23 mouse cellular contexts compared by ENCODE assay signal in genomic region chr4:65580254-65580653, GRCm38 (mm10). TPM values are rescaled to one million over a fixed set of nuclear protein-coding genes. Genes with fewer than 3 reads are reported as not detected.
A peak's percentile ranks its signal among the peaks of the same experiment; 100 is the strongest.
DNase-seq lines count a peak whose midpoint lies in the region; ATAC-seq and TF ChIP-seq lines count a peak whose summit lies in the region.
"Had no signal": no experiment of that assay in that cellular context is flagged by ENCODE, and none has a peak within 500 bp of the region (broad histone marks: within the 10 kb centered on the region; RNA-seq: fewer than 3 reads in every experiment).

No protein-coding gene starts in this region.

- TF ChIP-seq POLR2A in heart, adult 2 months (IDR thresholded peaks at IDR 0.05; ENCODE audit: insufficient read depth, low read depth, low read length): no peak
- no peak for TF ChIP-seq POLR2A in liver, adult 2 months (IDR thresholded peaks at IDR 0.05; ENCODE audit: extremely low read depth, insufficient read depth, low read length)
- no peak for TF ChIP-seq POLR2A in cerebellum, adult 2 months (IDR thresholded peaks at IDR 0.05; ENCODE audit: borderline replicate concordance, insufficient read depth, low read length)

- H3K4me1 ChIP-seq in heart, adult 2 months (ENCODE audit: control insufficient read depth, insufficient read depth, low read length): no peaks in the 10 kb centered on the region
- no peaks in the 10 kb centered on the region for H3K4me1 ChIP-seq in liver, adult 2 months (ENCODE audit: control insufficient read depth, insufficient read depth, low read length)
- no peaks in the 10 kb centered on the region for H3K4me1 ChIP-seq in liver, embryonic 11.5 days (replicated peaks; ENCODE audit: control insufficient read depth, insufficient read depth, low read length)
- H3K4me1 ChIP-seq in cerebellum, adult 2 months (ENCODE audit: control insufficient read depth, insufficient read depth, low read length): no peaks in the 10 kb centered on the region
- H3K4me1 ChIP-seq: embryonic facial prominence, embryonic 12.5 days; heart, embryonic 10.5 days; limb, embryonic 15.5 days; midbrain, embryonic 15.5 days had no signal

- no peaks in the 10 kb centered on the region for H3K79me2 ChIP-seq in heart, adult 2 months (replicated peaks; ENCODE audit: control insufficient read depth, insufficient read depth, low read length)
- H3K79me2 ChIP-seq in liver, adult 2 months (ENCODE audit: control insufficient read depth, insufficient read depth, low read length): no peaks in the 10 kb centered on the region

- no peak overlapping the region for H3K9ac ChIP-seq in heart, adult 2 months (ENCODE audit: low read depth, low read length)
- no peak overlapping the region for H3K9ac ChIP-seq in liver, adult 2 months (ENCODE audit: low read depth, low read length)
- no peak overlapping the region for H3K9ac ChIP-seq in liver, embryonic 11.5 days (ENCODE audit: low read depth, low read length)
- H3K9ac ChIP-seq: embryonic facial prominence, embryonic 12.5 days; limb, embryonic 15.5 days; liver, postnatal 0 days; midbrain, embryonic 15.5 days had no signal

- ATAC-seq in liver, embryonic 11.5 days (replicated peaks; ENCODE audit: low FRiP score): no peak
- ATAC-seq: liver, postnatal 0 days; midbrain, embryonic 15.5 days; Patski had no signal

- H3K27ac ChIP-seq in heart, adult 2 months: no peak overlapping the region
- H3K27ac ChIP-seq in liver, adult 2 months (replicated peaks; ENCODE audit: insufficient read depth, low read depth, low read length): no peak overlapping the region
- H3K27ac ChIP-seq in liver, embryonic 11.5 days (ENCODE audit: low read depth, low read length): no peak overlapping the region
- no peak overlapping the region for H3K27ac ChIP-seq in cerebellum, adult 2 months (ENCODE audit: insufficient read depth, low read length)
- H3K27ac ChIP-seq: embryonic facial prominence, embryonic 12.5 days; heart, embryonic 10.5 days; hindbrain, embryonic 10.5 days; limb, embryonic 15.5 days; midbrain, embryonic 15.5 days had no signal

- DNase-seq in heart, adult 2 months: no peak
- DNase-seq in heart, adult 11 months: no peak
- peak; percentile 10 for DNase-seq in liver, adult 2 months (ENCODE audit: extremely low read depth, low read depth, low spot score)
- no peak for DNase-seq in liver, embryonic 11.5 days (ENCODE audit: low spot score)
- peak; percentile 52 for DNase-seq in 3T3-L1 (ENCODE audit: low read depth, low spot score)
- peak; percentile 72 for DNase-seq in NIH3T3 (ENCODE audit: low read depth)
- DNase-seq in spleen, adult 12 weeks (ENCODE audit: low spot score): no peak
- no peak for DNase-seq in cerebellum, adult 2 months
- DNase-seq: adrenal gland, postnatal 25 days; cerebellum, adult 9-11 months; gastrocnemius, postnatal 14 days; kidney, adult 9 months; kidney, postnatal 36 days; liver, postnatal 0 days; right cerebral cortex, postnatal 14 days; thymus, adult 18-20 months; thymus, postnatal 4 days had no signal

- 54% methylated on average over 1 of the region's 1 CpGs for WGBS in heart, adult 2 months
- 67% methylated on average over 1 of the region's 1 CpGs for WGBS in liver, adult 2 months
- 55% methylated on average over 1 of the region's 1 CpGs for WGBS in liver, embryonic 11.5 days
- 86% methylated on average over 1 of the region's 1 CpGs for WGBS in cerebellum, adult 2 months

- H3K36me3 ChIP-seq in heart, adult 2 months (ENCODE audit: control insufficient read depth, insufficient read depth, low read length): no peaks in the 10 kb centered on the region
- H3K36me3 ChIP-seq in liver, adult 2 months (ENCODE audit: control insufficient read depth, insufficient read depth, low read length): no peaks in the 10 kb centered on the region
- no peaks in the 10 kb centered on the region for H3K36me3 ChIP-seq in liver, embryonic 11.5 days (ENCODE audit: control insufficient read depth, insufficient read depth, low read length)
- H3K36me3 ChIP-seq: embryonic facial prominence, embryonic 12.5 days; heart, embryonic 10.5 days; hindbrain, embryonic 10.5 days; limb, embryonic 15.5 days; midbrain, embryonic 15.5 days had no signal

- H3K27me3 ChIP-seq in heart, adult 2 months (ENCODE audit: control insufficient read depth, insufficient read depth, low read length): no peaks in the 10 kb centered on the region
- no peaks in the 10 kb centered on the region for H3K27me3 ChIP-seq in liver, adult 2 months (ENCODE audit: control insufficient read depth, insufficient read depth, low read length)
- H3K27me3 ChIP-seq in liver, embryonic 11.5 days (replicated peaks; ENCODE audit: control insufficient read depth, insufficient read depth, low read length): no peaks in the 10 kb centered on the region
- no peaks in the 10 kb centered on the region for H3K27me3 ChIP-seq in cerebellum, adult 2 months (ENCODE audit: control insufficient read depth, insufficient read depth, low read length)
- H3K27me3 ChIP-seq: embryonic facial prominence, embryonic 12.5 days; limb, embryonic 15.5 days; midbrain, embryonic 15.5 days; Patski had no signal

- no peak overlapping the region for H3K4me3 ChIP-seq in heart, adult 2 months
- no peak overlapping the region for H3K4me3 ChIP-seq in liver, adult 2 months (ENCODE audit: insufficient read depth, low read depth, low read length)
- H3K4me3 ChIP-seq in liver, embryonic 11.5 days (ENCODE audit: low read depth, low read length): no peak overlapping the region
- H3K4me3 ChIP-seq in cerebellum, adult 2 months (replicated peaks; ENCODE audit: insufficient read depth, low read depth, low read length): no peak overlapping the region
- H3K4me3 ChIP-seq: embryonic facial prominence, embryonic 12.5 days; heart, embryonic 10.5 days; hindbrain, embryonic 10.5 days; limb, embryonic 15.5 days; midbrain, embryonic 15.5 days had no signal

- peak; percentile 37 for TF ChIP-seq CTCF in heart, adult 2 months (IDR thresholded peaks at IDR 0.05)
- TF ChIP-seq CTCF in liver, adult 2 months (IDR thresholded peaks at IDR 0.05; ENCODE audit: low read depth, low read length): peak; percentile 27
- TF ChIP-seq CTCF in cerebellum, adult 2 months (IDR thresholded peaks at IDR 0.05; ENCODE audit: borderline replicate concordance, insufficient read depth, low read depth, low read length): no peak

- no peak overlapping the region for H3K4me2 ChIP-seq in liver, embryonic 11.5 days
- H3K4me2 ChIP-seq: embryonic facial prominence, embryonic 12.5 days; limb, embryonic 15.5 days; midbrain, embryonic 15.5 days had no signal

- H3K9me3 ChIP-seq in liver, embryonic 11.5 days (ENCODE audit: control insufficient read depth, low read length): no peaks in the 10 kb centered on the region
- H3K9me3 ChIP-seq: embryonic facial prominence, embryonic 12.5 days; heart, embryonic 10.5 days; hindbrain, embryonic 10.5 days; limb, embryonic 15.5 days; midbrain, embryonic 15.5 days had no signal

- TF ChIP-seq EP300 in heart, adult 2 months (IDR thresholded peaks at IDR 0.05; ENCODE audit: insufficient read depth, low read depth, low read length): no peak

- intact Hi-C loops in heart, adult 2 months (cut with DNase I): no loop called here

RNA-seq across cellular contexts. Expression of gene Trim32, which starts 24.5 kb away (rescaled TPM):
- total RNA-seq in heart, adult 2 months (2021): 10 to 100 TPM; 16.2 to 18.3 TPM
- 11.8 and 12.2 TPM in 2 replicates for polyA plus RNA-seq in heart, adult 2 months (2012; rRNA removed)
- 3.0 and 4.8 TPM in 2 replicates for total RNA-seq in liver, adult 2 months (2014; rRNA removed)
- polyA plus RNA-seq in liver, adult 2 months (2012; rRNA removed): 8.1 and 8.8 TPM in 2 replicates
- 27.5 and 28.0 TPM in 2 replicates for polyA plus RNA-seq in liver, embryonic 11.5 days (2014; fragmentation: Nextera tagmentation; extraction: Ambion mirVana)
- polyA plus RNA-seq in cerebellum, adult 2 months (2012; rRNA removed): 119 and 126 TPM in 2 replicates

Comparison
In these comparisons a context has a peak if more than half of its experiments do, and no peak if none do; other contexts are left out.
1. DNase-seq: peak in liver, adult 2 months (single experiment), 3T3-L1 (single experiment) and NIH3T3 (single experiment); none in heart, adult 2 months (0 of 2), heart, adult 11 months (single experiment), liver, embryonic 11.5 days (single experiment), spleen, adult 12 weeks (single experiment) and cerebellum, adult 2 months (0 of 2).